Mouse (Mus musculus) embryonic fibroblast, embryonic 13.5 days (primary cell): ENCODE results near the gene 4930452B06Rik.

Experiments used
- CTCF ChIP-seq: IDR thresholded peaks from 2 replicates; pipeline ENCODE4 v1.5.1; 2011; ENCODE audit warnings: mild to moderate bottlenecking, control low read depth, low read length, moderate library complexity, borderline replicate concordance; ENCODE audit not compliant: insufficient read depth
- POLR2A ChIP-seq: IDR thresholded peaks from 2 replicates; pipeline ENCODE4 v1.6.1; 2011; ENCODE audit warnings: low read depth, mild to moderate bottlenecking, control low read depth, low read length, moderate library complexity

DNA sequence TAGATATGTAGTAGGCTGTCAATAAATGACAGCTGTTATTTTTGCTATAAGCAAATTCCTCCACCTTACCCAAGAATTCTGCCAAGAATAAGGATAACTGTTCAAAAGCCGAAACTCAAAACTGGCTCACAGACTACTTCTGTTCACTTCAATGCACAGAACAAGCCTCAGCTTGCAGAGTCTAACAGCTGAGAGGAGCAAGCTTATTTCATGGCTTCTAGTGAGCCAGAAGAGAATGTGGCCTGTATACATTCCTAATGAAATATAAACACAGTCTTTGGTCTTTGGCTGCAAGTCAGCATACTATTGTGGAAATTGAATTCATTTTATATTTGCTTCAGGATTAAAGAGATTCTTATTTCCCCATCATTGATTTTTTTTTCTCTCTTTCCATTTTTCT, 22.4 kb upstream of the 4930452B06Rik start:
- no peak for TF ChIP-seq CTCF
- no peak for TF ChIP-seq POLR2A
